In genomic region chr8:124929006-124929405, GRCm38 (mm10) we compare ENCODE assay signal across 14 mouse cellular contexts.
"Had no signal": no experiment of that assay in that cellular context is flagged by ENCODE, and none has a peak within 500 bp of the region (broad histone marks: within the 10 kb centered on the region; RNA-seq: fewer than 3 reads in every experiment).

No protein-coding gene starts in this region.

- H3K27ac ChIP-seq: limb, embryonic 12.5 days; liver, embryonic 13.5 days; lung, embryonic 15.5 days; midbrain, embryonic 12.5 days; neural tube, embryonic 13.5 days had no signal

- H3K4me3 ChIP-seq: layer of hippocampus, adult 2 months; limb, embryonic 12.5 days; liver, embryonic 13.5 days; lung, embryonic 15.5 days; midbrain, embryonic 12.5 days; neural tube, embryonic 13.5 days had no signal

- H3K36me3 ChIP-seq: lung, embryonic 15.5 days had no signal

- H3K4me1 ChIP-seq: limb, embryonic 12.5 days had no signal

- DNase-seq: kidney, postnatal 10 days; kidney, postnatal 4 days; liver; liver, embryonic 13.5 days; liver, postnatal 0 days; lung, postnatal 14 days; right cerebral cortex, postnatal 14 days; thymus, postnatal 4 days had no signal

- H3K9ac ChIP-seq: limb, embryonic 12.5 days; liver, embryonic 13.5 days; liver, postnatal 0 days; lung, embryonic 15.5 days; midbrain, embryonic 12.5 days; neural tube, embryonic 13.5 days had no signal

- H3K9me3 ChIP-seq: liver, embryonic 13.5 days; lung, embryonic 15.5 days; midbrain, embryonic 12.5 days; neural tube, embryonic 13.5 days had no signal

- H3K27me3 ChIP-seq: limb, embryonic 12.5 days; liver, embryonic 13.5 days; lung, embryonic 15.5 days; midbrain, embryonic 12.5 days; neural tube, embryonic 13.5 days had no signal

- ATAC-seq: liver, postnatal 0 days; midbrain, embryonic 16.5 days had no signal

- H3K4me2 ChIP-seq: limb, embryonic 12.5 days; liver, embryonic 13.5 days; lung, embryonic 15.5 days; midbrain, embryonic 12.5 days; neural tube, embryonic 13.5 days had no signal
